Mouse (Mus musculus): ENCODE data around the gene Smurf1. TPM values are rescaled to one million over a fixed set of nuclear protein-coding genes. Genes with fewer than 3 reads are reported as not detected.

Gene Smurf1
- polyA plus RNA-seq, 1 experiment from 2014 or later, result 17.2 TPM

GRCm38 (mm10) chr5:144917172-144917571, 48.5 kb downstream of the Smurf1 start:
- Histone ChIP-seq H3K4me2 (ENCODE audit: low read length) (no peak overlapping the region), H3K9me3 (ENCODE audit: control insufficient read depth, low read length) (no peaks in the 10 kb centered on the region), H3K27me3 (replicated peaks; ENCODE audit: control insufficient read depth, insufficient read depth, low read length) (no peaks in the 10 kb centered on the region), H3K4me3 (ENCODE audit: low read depth, low read length) (no peak overlapping the region), H3K27ac (ENCODE audit: low read depth) (no peak overlapping the region), H3K9ac (ENCODE audit: low read length) (no peak overlapping the region), H3K4me1 (replicated peaks; ENCODE audit: control insufficient read depth, insufficient read depth, low read length) (peaks cover 26% of the 10 kb centered on the region), H3K36me3 (ENCODE audit: control insufficient read depth, insufficient read depth, low read length) (no peaks in the 10 kb centered on the region)
- 73% methylated on average over 6 of the region's 6 CpGs for WGBS
- DNase-seq (ENCODE audit: low spot score), result no peak
- no peak for ATAC-seq (replicated peaks; ENCODE audit: low FRiP score, low TSS enrichment, low read depth)

- ATAC-seq (replicated peaks; ENCODE audit: low FRiP score, low TSS enrichment, low read depth), result no peak
- Histone ChIP-seq H3K9me3 (ENCODE audit: control insufficient read depth, low read length) (no peaks in the 10 kb centered on the region), H3K27ac (ENCODE audit: low read depth) (no peak overlapping the region), H3K4me1 (replicated peaks; ENCODE audit: control insufficient read depth, insufficient read depth, low read length) (peaks cover 24% of the 10 kb centered on the region), H3K4me3 (ENCODE audit: low read depth, low read length) (no peak overlapping the region), H3K9ac (ENCODE audit: low read length) (no peak overlapping the region), H3K36me3 (ENCODE audit: control insufficient read depth, insufficient read depth, low read length) (no peaks in the 10 kb centered on the region), H3K27me3 (replicated peaks; ENCODE audit: control insufficient read depth, insufficient read depth, low read length) (no peaks in the 10 kb centered on the region), H3K4me2 (ENCODE audit: low read length) (no peak overlapping the region)
- DNase-seq (ENCODE audit: low spot score), result no peak
- WGBS, result 78% methylated on average over 5 of the region's 5 CpGs
These were observed 49.8 kb downstream of the Smurf1 start for GRCm38 (mm10) chr5:144915828-144916227.

GRCm38 (mm10) chr5:144914433-144914906, 51.2 kb downstream of the Smurf1 start:
- Histone ChIP-seq H3K4me2 (ENCODE audit: low read length) (no peak overlapping the region), H3K36me3 (ENCODE audit: control insufficient read depth, insufficient read depth, low read length) (no peaks in the 10 kb centered on the region), H3K9ac (ENCODE audit: low read length) (no peak overlapping the region), H3K9me3 (ENCODE audit: control insufficient read depth, low read length) (no peaks in the 10 kb centered on the region), H3K4me3 (ENCODE audit: low read depth, low read length) (no peak overlapping the region), H3K27ac (ENCODE audit: low read depth) (no peak overlapping the region), H3K4me1 (replicated peaks; ENCODE audit: control insufficient read depth, insufficient read depth, low read length) (peaks cover 20% of the 10 kb centered on the region; the same call in 1 of the 2 replicates), H3K27me3 (replicated peaks; ENCODE audit: control insufficient read depth, insufficient read depth, low read length) (no peaks in the 10 kb centered on the region)
- DNase-seq (ENCODE audit: low spot score), result no peak
- 46% methylated on average over 7 of the region's 7 CpGs for WGBS
- no peak for ATAC-seq (replicated peaks; ENCODE audit: low FRiP score, low TSS enrichment, low read depth)

- Histone ChIP-seq H3K9me3 (ENCODE audit: control insufficient read depth, low read length) (no peaks in the 10 kb centered on the region), H3K4me1 (replicated peaks; ENCODE audit: control insufficient read depth, insufficient read depth, low read length) (peaks cover 20% of the 10 kb centered on the region; the same call in 1 of the 2 replicates), H3K4me2 (ENCODE audit: low read length) (no peak overlapping the region), H3K4me3 (ENCODE audit: low read depth, low read length) (no peak overlapping the region), H3K9ac (ENCODE audit: low read length) (no peak overlapping the region), H3K36me3 (ENCODE audit: control insufficient read depth, insufficient read depth, low read length) (no peaks in the 10 kb centered on the region), H3K27ac (ENCODE audit: low read depth) (no peak overlapping the region), H3K27me3 (replicated peaks; ENCODE audit: control insufficient read depth, insufficient read depth, low read length) (no peaks in the 10 kb centered on the region)
- 90% methylated on average over 16 of the region's 16 CpGs for WGBS
- DNase-seq (ENCODE audit: low spot score), result no peak
- ATAC-seq (replicated peaks; ENCODE audit: low FRiP score, low TSS enrichment, low read depth), result no peak
These were observed 51.7 kb downstream of the Smurf1 start for GRCm38 (mm10) chr5:144913923-144914322.

GRCm38 (mm10) chr5:144913361-144913760, 52.3 kb downstream of the Smurf1 start:
- Histone ChIP-seq H3K4me1 (replicated peaks; ENCODE audit: control insufficient read depth, insufficient read depth, low read length) (peaks cover 20% of the 10 kb centered on the region; the same call in 1 of the 2 replicates), H3K9ac (ENCODE audit: low read length) (no peak overlapping the region), H3K9me3 (ENCODE audit: control insufficient read depth, low read length) (no peaks in the 10 kb centered on the region), H3K4me2 (ENCODE audit: low read length) (no peak overlapping the region), H3K36me3 (ENCODE audit: control insufficient read depth, insufficient read depth, low read length) (no peaks in the 10 kb centered on the region), H3K27ac (ENCODE audit: low read depth) (no peak overlapping the region), H3K27me3 (replicated peaks; ENCODE audit: control insufficient read depth, insufficient read depth, low read length) (no peaks in the 10 kb centered on the region), H3K4me3 (ENCODE audit: low read depth, low read length) (no peak overlapping the region)
- WGBS, result 83% methylated on average over 5 of the region's 5 CpGs
- DNase-seq (ENCODE audit: low spot score), result no peak
- no peak for ATAC-seq (replicated peaks; ENCODE audit: low FRiP score, low TSS enrichment, low read depth)

GRCm38 (mm10) chr5:144912519-144913310, 52.9 kb downstream of the Smurf1 start:
- WGBS, result 64% methylated on average over 7 of the region's 7 CpGs
- DNase-seq (ENCODE audit: low spot score) (no peak), ATAC-seq (replicated peaks; ENCODE audit: low FRiP score, low TSS enrichment, low read depth) (no peak)
- no peaks in the 10 kb centered on the region for H3K36me3 ChIP-seq (ENCODE audit: control insufficient read depth, insufficient read depth, low read length)
- no peak overlapping the region for H3K9ac ChIP-seq (ENCODE audit: low read length)
- H3K4me1 ChIP-seq (replicated peaks; ENCODE audit: control insufficient read depth, insufficient read depth, low read length), result peaks cover 20% of the 10 kb centered on the region; the same call in 1 of the 2 replicates
- no peaks in the 10 kb centered on the region for H3K9me3 ChIP-seq (ENCODE audit: control insufficient read depth, low read length)
- no peak overlapping the region for H3K27ac ChIP-seq (ENCODE audit: low read depth)
- H3K27me3 ChIP-seq (replicated peaks; ENCODE audit: control insufficient read depth, insufficient read depth, low read length), result no peaks in the 10 kb centered on the region
- no peak overlapping the region for H3K4me2 ChIP-seq (ENCODE audit: low read length)
- H3K4me3 ChIP-seq (ENCODE audit: low read depth, low read length), result no peak overlapping the region

- H3K4me1 ChIP-seq (replicated peaks; ENCODE audit: control insufficient read depth, insufficient read depth, low read length), result peaks cover 15% of the 10 kb centered on the region; the same call in 1 of the 2 replicates
- 80% methylated on average over 4 of the region's 4 CpGs for WGBS
- no peak for ATAC-seq (replicated peaks; ENCODE audit: low FRiP score, low TSS enrichment, low read depth)
- no peaks in the 10 kb centered on the region for H3K27me3 ChIP-seq (replicated peaks; ENCODE audit: control insufficient read depth, insufficient read depth, low read length)
- no peaks in the 10 kb centered on the region for H3K9me3 ChIP-seq (ENCODE audit: control insufficient read depth, low read length)
- no peak overlapping the region for H3K4me3 ChIP-seq (ENCODE audit: low read depth, low read length)
- no peak overlapping the region for H3K4me2 ChIP-seq (ENCODE audit: low read length)
- H3K36me3 ChIP-seq (ENCODE audit: control insufficient read depth, insufficient read depth, low read length), result no peaks in the 10 kb centered on the region
- DNase-seq (ENCODE audit: low spot score), result no peak
- H3K9ac ChIP-seq (ENCODE audit: low read length), result no peak overlapping the region
- no peak overlapping the region for H3K27ac ChIP-seq (ENCODE audit: low read depth)
These were observed 56.1 kb downstream of the Smurf1 start for GRCm38 (mm10) chr5:144909521-144909920.

- H3K27me3 ChIP-seq (replicated peaks; ENCODE audit: control insufficient read depth, insufficient read depth, low read length), result no peaks in the 10 kb centered on the region
- 79% methylated on average over 2 of the region's 2 CpGs for WGBS
- ATAC-seq (replicated peaks; ENCODE audit: low FRiP score, low TSS enrichment, low read depth), result no peak
These were observed 58.1 kb downstream of the Smurf1 start for GRCm38 (mm10) chr5:144907591-144907990.

More at GRCm38 (mm10) chr5:144907591-144907990, 58.1 kb downstream of the Smurf1 start:
- Histone ChIP-seq H3K4me1 (replicated peaks; ENCODE audit: control insufficient read depth, insufficient read depth, low read length) (peaks cover 10% of the 10 kb centered on the region; the same call in 1 of the 2 replicates), H3K36me3 (ENCODE audit: control insufficient read depth, insufficient read depth, low read length) (no peaks in the 10 kb centered on the region), H3K9me3 (ENCODE audit: control insufficient read depth, low read length) (no peaks in the 10 kb centered on the region), H3K4me3 (ENCODE audit: low read depth, low read length) (no peak overlapping the region), H3K4me2 (ENCODE audit: low read length) (no peak overlapping the region), H3K9ac (ENCODE audit: low read length) (no peak overlapping the region), H3K27ac (ENCODE audit: low read depth) (no peak overlapping the region)
- DNase-seq (ENCODE audit: low spot score), result no peak
